Mouse (Mus musculus): ENCODE results near the gene Rgs9bp. TPM values are rescaled to one million over a fixed set of nuclear protein-coding genes. Genes with fewer than 3 reads are reported as not detected.

The Rgs9bp gene
- polyA plus RNA-seq, 1 experiment from 2014 or later: 0.28 TPM

GRCm38 (mm10) chr7:35594311-35594710 is 8.9 kb upstream of the Rgs9bp start:
- ATAC-seq (ENCODE audit: insufficient number of reproducible peaks, insufficient read depth, low FRiP score, low TSS enrichment, low read depth): no peak
- Histone ChIP-seq H3K4me3 (no peak overlapping the region), H3K9me3 (no peaks in the 10 kb centered on the region), H3K4me1 (peaks cover 24% of the 10 kb centered on the region), H3K27me3 (no peaks in the 10 kb centered on the region), H3K27ac (no peak overlapping the region), H3K36me3 (peaks cover 57% of the 10 kb centered on the region), H3K4me2 (no peak overlapping the region), H3K9ac (no peak overlapping the region)
- WGBS: 90% methylated on average over 5 of the region's 5 CpGs

GRCm38 (mm10) chr7:35590731-35591191 is 5.4 kb upstream of the Rgs9bp start:
- ATAC-seq (ENCODE audit: insufficient number of reproducible peaks, insufficient read depth, low FRiP score, low TSS enrichment, low read depth): no peak
- Histone ChIP-seq H3K27ac (peak overlapping the region; percentile 94), H3K4me1 (peaks cover 49% of the 10 kb centered on the region), H3K27me3 (no peaks in the 10 kb centered on the region), H3K4me2 (peak overlapping the region; percentile 33), H3K4me3 (0 out of 2 replicates have a peak overlapping the region, but pooled peaks have one; percentile 3), H3K9ac (0 out of 2 replicates have a peak overlapping the region, but pooled peaks have one; percentile 16), H3K36me3 (peaks cover 37% of the 10 kb centered on the region), H3K9me3 (no peaks in the 10 kb centered on the region)
- WGBS: 37% methylated on average over 10 of the region's 10 CpGs

GRCm38 (mm10) chr7:35589485-35589884 is 4.1 kb upstream of the Rgs9bp start:
- Histone ChIP-seq H3K9me3 (no peaks in the 10 kb centered on the region), H3K9ac (no peak overlapping the region), H3K27me3 (peaks cover 9% of the 10 kb centered on the region), H3K4me1 (peaks cover 50% of the 10 kb centered on the region), H3K27ac (no peak overlapping the region), H3K4me2 (no peak overlapping the region; the same call in 1 of the 2 replicates), H3K36me3 (peaks cover 27% of the 10 kb centered on the region), H3K4me3 (no peak overlapping the region)
- WGBS: 74% methylated on average over 7 of the region's 7 CpGs
- ATAC-seq (ENCODE audit: insufficient number of reproducible peaks, insufficient read depth, low FRiP score, low TSS enrichment, low read depth): no peak

GRCm38 (mm10) chr7:35588680-35589428 is 3.5 kb upstream of the Rgs9bp start:
- Histone ChIP-seq H3K4me1 (peaks cover 55% of the 10 kb centered on the region), H3K9ac (no peak overlapping the region), H3K9me3 (no peaks in the 10 kb centered on the region), H3K4me3 (no peak overlapping the region), H3K27me3 (peaks cover 15% of the 10 kb centered on the region), H3K4me2 (no peak overlapping the region), H3K27ac (no peak overlapping the region), H3K36me3 (peaks cover 23% of the 10 kb centered on the region)
- WGBS: 79% methylated on average over 9 of the region's 9 CpGs
- ATAC-seq (ENCODE audit: insufficient number of reproducible peaks, insufficient read depth, low FRiP score, low TSS enrichment, low read depth): no peak

GRCm38 (mm10) chr7:35587728-35588127 is 2.3 kb upstream of the Rgs9bp start:
- H3K36me3 ChIP-seq: peaks cover 12% of the 10 kb centered on the region
- no peaks in the 10 kb centered on the region for H3K9me3 ChIP-seq
- ATAC-seq (ENCODE audit: insufficient number of reproducible peaks, insufficient read depth, low FRiP score, low TSS enrichment, low read depth): no peak
- peaks cover 27% of the 10 kb centered on the region for H3K27me3 ChIP-seq
- no peak overlapping the region for H3K9ac ChIP-seq
- H3K4me3 ChIP-seq: 0 out of 2 replicates have a peak overlapping the region, but pooled peaks have one; percentile 2
- H3K4me2 ChIP-seq: no peak overlapping the region
- H3K4me1 ChIP-seq: peaks cover 58% of the 10 kb centered on the region
- WGBS: 79% methylated on average over 5 of the region's 5 CpGs
- H3K27ac ChIP-seq: no peak overlapping the region

GRCm38 (mm10) chr7:35586906-35587445 is 1.6 kb upstream of the Rgs9bp start:
- WGBS: 15% methylated on average over 15 of the region's 15 CpGs
- H3K9me3 ChIP-seq: no peaks in the 10 kb centered on the region
- peak overlapping the region; percentile 69 for H3K4me3 ChIP-seq
- peaks cover 34% of the 10 kb centered on the region for H3K27me3 ChIP-seq
- peaks cover 5% of the 10 kb centered on the region for H3K36me3 ChIP-seq
- ATAC-seq (ENCODE audit: insufficient number of reproducible peaks, insufficient read depth, low FRiP score, low TSS enrichment, low read depth): no peak
- peak overlapping the region; percentile 82 for H3K9ac ChIP-seq
- H3K4me2 ChIP-seq: peak overlapping the region; percentile 100
- no peak overlapping the region for H3K27ac ChIP-seq
- H3K4me1 ChIP-seq: peaks cover 56% of the 10 kb centered on the region

GRCm38 (mm10) chr7:35586055-35586905 is 898 bp upstream of the Rgs9bp start, which contains the start of gene Ankrd27:
Gene Ankrd27, plus strand, starts transcription at chr7:35586244.
- WGBS: under 1% methylated on average over 49 of the region's 49 CpGs
- Histone ChIP-seq H3K9ac (peak within 1 kb of the TSS; percentile 82), H3K4me2 (peak within 1 kb of the TSS; percentile 100), H3K27ac (peak within 1 kb of the TSS; percentile 60), H3K9me3 (no peaks in the 10 kb centered on the region), H3K4me3 (peak within 1 kb of the TSS; percentile 69), H3K4me1 (peaks cover 49% of the 10 kb centered on the region), H3K27me3 (peaks cover 40% of the 10 kb centered on the region), H3K36me3 (no peaks in the 10 kb centered on the region)
- peak; percentile 98 for ATAC-seq (ENCODE audit: insufficient number of reproducible peaks, insufficient read depth, low FRiP score, low TSS enrichment, low read depth)

- no peak for ATAC-seq (ENCODE audit: insufficient number of reproducible peaks, insufficient read depth, low FRiP score, low TSS enrichment, low read depth)
- under 1% methylated on average over 50 of the region's 50 CpGs for WGBS
- peak overlapping the region; percentile 100 for H3K4me2 ChIP-seq
- peak overlapping the region; percentile 69 for H3K9ac ChIP-seq
- peaks cover 40% of the 10 kb centered on the region for H3K27me3 ChIP-seq
- no peak overlapping the region for H3K27ac ChIP-seq
- peaks cover 39% of the 10 kb centered on the region for H3K4me1 ChIP-seq
- H3K4me3 ChIP-seq: peak overlapping the region; percentile 69
- no peaks in the 10 kb centered on the region for H3K36me3 ChIP-seq
- no peaks in the 10 kb centered on the region for H3K9me3 ChIP-seq
Measured at GRCm38 (mm10) chr7:35584786-35585190, 594 bp downstream of the Rgs9bp start.

GRCm38 (mm10) chr7:35584068-35584785 is 1.2 kb downstream of the Rgs9bp start:
- Histone ChIP-seq H3K9me3 (no peaks in the 10 kb centered on the region), H3K27me3 (peaks cover 40% of the 10 kb centered on the region), H3K4me1 (peaks cover 33% of the 10 kb centered on the region), H3K9ac (peak overlapping the region; percentile 69), H3K4me2 (peak overlapping the region; percentile 100), H3K27ac (no peak overlapping the region), H3K36me3 (no peaks in the 10 kb centered on the region), H3K4me3 (peak overlapping the region; percentile 69)
- WGBS: 5% methylated on average over 36 of the region's 36 CpGs
- no peak for ATAC-seq (ENCODE audit: insufficient number of reproducible peaks, insufficient read depth, low FRiP score, low TSS enrichment, low read depth)

- peaks cover 41% of the 10 kb centered on the region for H3K27me3 ChIP-seq
- 14% methylated on average over 11 of the region's 11 CpGs for WGBS
- H3K4me2 ChIP-seq: no peak overlapping the region
- H3K36me3 ChIP-seq: no peaks in the 10 kb centered on the region
- H3K27ac ChIP-seq: no peak overlapping the region
- H3K4me1 ChIP-seq: peaks cover 27% of the 10 kb centered on the region
- H3K9ac ChIP-seq: no peak overlapping the region
- H3K9me3 ChIP-seq: no peaks in the 10 kb centered on the region
- ATAC-seq (ENCODE audit: insufficient number of reproducible peaks, insufficient read depth, low FRiP score, low TSS enrichment, low read depth): no peak
- H3K4me3 ChIP-seq: no peak overlapping the region
Measured at GRCm38 (mm10) chr7:35583476-35584025, 1.8 kb downstream of the Rgs9bp start.
